Mouse (Mus musculus): Measurements from ENCODE around the gene Cyb561. TPM values are rescaled to one million over a fixed set of nuclear protein-coding genes. Genes with fewer than 3 reads are reported as not detected.

Cyb561 gene
- total RNA-seq, 4 experiments from 2014 or later, result 86.6 to 90.7 (median 89.1) TPM

DNA sequence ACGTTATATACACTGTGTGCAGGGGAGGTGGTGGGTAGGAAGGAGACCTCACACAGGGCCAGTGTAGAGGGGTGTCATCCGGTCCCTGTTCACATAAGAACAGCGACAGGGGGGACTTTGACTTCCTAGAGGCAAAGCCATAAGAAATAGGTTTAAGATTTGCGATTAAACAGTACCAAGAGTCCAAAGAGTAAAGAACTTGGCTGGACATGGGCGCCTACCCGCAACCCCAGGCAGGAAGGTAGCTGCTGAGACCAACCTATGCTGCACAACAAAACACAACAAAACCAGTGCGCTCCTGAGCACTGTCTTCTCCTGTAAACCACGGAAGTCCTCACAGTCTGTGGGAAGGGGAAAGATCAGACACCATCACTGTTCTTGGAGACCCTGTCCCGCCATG lies 1.0 kb downstream of the Cyb561 start:
- DNase-seq (ENCODE audit: low spot score in 2 of 2), result no peak

DNA sequence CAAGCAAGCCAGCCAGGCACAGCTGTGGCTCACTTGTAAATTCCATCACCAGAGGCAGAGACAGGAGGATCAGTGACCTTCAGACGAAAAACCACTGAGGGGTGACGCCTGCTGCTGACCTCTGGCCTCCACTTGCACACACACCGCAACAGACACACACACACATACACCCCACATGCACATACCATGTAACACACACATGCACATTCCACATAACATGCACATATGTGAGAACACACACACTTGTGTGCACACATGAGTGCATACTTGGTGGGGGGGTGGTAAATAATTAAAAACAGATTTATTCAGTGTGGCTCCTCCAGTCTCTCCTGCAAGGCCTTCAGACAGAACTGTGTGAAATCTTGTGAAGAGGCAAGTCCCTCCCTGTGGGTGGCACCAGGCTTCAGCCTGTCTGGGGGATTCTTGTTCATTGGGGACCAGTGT lies 1.5 kb downstream of the Cyb561 start:
- no peak for DNase-seq (ENCODE audit: low spot score in 2 of 2)

DNA sequence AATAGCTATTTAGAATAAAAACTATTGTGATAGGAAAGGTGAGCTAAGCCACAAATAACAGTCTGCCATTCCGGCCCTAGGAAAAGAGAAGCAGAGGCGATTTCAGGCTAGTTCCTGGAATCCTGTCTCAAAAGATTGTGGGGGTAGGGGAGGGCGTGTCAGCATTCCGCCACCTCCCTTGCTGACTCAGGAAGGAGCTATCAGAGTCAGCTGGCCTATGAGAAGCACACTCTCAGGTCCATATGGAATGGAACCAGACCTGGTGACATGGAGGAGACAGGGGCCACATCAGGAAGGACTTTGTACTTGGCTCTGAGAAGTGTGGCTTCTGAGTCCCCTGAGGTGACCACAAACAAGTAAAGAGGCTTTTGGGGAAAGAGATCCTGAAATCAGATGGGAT lies 2.6 kb downstream of the Cyb561 start:
- no peak for DNase-seq (ENCODE audit: low spot score in 2 of 2)

DNA sequence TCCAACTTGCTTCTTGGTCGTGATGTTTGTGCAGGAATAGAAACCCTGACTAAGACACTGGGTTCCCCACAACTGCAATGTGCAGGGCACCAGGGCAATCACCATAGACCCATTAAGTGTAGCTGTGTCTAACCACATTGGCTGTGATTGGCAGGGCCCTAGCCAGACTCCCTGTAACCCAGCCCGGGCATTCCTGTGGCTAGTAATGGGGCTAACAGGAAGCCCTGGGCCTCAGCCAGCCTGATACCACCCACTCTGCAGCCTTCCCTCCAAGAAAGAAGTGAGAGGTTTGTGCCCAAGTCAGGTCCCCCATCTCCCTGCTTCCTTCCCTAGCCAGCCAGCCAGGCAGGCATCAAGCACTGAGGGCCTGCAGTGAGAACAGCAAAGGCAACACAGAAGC lies 4.9 kb downstream of the Cyb561 start:
- DNase-seq (ENCODE audit: low spot score in 2 of 2), result no peak

DNA sequence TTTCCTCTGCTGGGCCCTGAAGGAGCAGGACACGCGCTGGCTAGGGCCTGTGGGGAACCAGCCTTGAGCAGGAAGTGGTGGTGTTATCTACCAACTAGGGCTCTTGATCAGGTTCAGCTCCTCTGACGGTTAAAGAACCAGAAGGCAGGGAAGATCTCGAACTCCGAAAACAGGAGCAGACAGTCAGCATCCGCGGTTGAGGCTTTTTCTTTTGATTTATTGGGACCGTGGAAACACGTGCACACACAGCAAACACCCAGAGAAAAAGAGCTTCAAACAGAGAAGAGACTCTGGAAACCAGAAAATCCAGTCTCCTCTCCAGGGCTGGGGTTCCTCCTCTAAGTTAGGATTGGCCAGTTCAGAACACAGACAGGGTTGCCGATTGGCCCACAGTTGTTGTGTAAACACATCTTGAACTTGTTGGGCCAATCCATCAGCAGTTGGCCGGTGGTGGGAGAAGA lies 6.4 kb downstream of the Cyb561 start:
- DNase-seq (ENCODE audit: low spot score in 2 of 2), result no peak

DNA sequence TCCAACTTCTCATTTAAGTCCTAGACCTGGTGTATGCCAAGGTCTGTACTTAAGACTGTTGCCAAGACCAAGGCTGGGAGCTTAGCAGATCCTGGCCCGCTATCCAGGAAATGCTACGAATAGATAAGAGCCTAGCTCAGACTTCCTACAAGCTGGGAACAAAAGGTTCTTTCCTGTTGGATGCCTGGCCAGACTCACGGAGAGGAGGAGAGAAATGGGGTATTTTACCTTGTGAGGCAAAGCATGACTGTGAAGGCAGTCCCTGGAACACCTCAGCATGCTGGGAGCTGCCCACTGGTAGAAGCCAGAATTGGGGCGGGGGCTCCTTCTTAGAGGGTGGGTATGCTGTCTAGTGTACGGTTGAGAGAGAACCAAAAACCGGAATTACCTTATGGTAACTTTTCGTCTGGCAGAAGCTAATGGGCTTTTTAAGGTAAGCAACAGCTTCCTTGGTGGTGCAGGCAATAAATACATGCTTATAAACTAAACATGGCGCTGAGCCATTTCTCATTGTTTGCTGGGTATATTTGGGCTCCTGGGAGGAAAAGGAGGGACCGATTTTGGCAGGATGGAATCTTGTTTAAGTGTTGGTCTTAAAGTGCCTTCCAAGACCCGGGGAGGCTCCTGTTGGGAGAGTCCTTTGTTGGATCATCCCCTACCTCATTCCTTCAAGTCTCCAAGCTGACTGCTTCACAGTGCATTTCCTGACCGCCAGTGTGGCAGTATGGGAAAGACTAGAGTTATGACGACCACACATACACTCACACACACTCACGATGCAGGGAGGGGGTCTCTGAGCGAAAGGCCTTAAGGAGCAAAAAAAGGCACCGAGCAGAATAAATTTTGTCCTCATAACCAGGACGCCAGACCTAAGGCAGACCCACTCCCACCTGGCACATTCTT lies 8.1 kb downstream of the Cyb561 start:
- no peak for DNase-seq (ENCODE audit: low spot score in 2 of 2)

DNA sequence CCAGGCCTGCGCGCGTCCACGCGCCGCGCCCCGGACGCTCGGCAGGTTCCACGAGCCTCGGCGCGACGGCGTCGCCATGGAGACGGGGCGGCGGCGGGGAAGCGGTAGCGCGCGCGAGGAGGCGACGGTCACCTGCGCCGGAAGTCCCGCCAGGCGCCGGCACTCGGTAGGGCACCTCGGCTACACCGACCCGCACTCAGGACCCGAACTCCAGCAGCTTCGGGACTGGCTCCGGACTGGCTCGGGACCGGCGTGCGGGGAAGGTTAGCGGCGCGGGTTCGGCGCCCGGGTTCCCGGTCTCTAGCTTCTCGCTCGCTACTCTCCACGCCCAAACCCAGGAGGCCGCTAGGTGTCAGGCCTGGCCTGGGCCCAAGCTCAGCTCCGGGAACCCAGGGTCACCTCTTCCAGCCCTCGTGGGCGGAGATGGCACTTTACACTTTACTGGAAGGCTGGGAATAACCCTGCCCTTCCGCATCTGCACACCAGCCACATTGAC lies 9.0 kb downstream of the Cyb561 start:
- peak; percentile 53 to 60 for DNase-seq (ENCODE audit: low spot score in 2 of 2)

DNA sequence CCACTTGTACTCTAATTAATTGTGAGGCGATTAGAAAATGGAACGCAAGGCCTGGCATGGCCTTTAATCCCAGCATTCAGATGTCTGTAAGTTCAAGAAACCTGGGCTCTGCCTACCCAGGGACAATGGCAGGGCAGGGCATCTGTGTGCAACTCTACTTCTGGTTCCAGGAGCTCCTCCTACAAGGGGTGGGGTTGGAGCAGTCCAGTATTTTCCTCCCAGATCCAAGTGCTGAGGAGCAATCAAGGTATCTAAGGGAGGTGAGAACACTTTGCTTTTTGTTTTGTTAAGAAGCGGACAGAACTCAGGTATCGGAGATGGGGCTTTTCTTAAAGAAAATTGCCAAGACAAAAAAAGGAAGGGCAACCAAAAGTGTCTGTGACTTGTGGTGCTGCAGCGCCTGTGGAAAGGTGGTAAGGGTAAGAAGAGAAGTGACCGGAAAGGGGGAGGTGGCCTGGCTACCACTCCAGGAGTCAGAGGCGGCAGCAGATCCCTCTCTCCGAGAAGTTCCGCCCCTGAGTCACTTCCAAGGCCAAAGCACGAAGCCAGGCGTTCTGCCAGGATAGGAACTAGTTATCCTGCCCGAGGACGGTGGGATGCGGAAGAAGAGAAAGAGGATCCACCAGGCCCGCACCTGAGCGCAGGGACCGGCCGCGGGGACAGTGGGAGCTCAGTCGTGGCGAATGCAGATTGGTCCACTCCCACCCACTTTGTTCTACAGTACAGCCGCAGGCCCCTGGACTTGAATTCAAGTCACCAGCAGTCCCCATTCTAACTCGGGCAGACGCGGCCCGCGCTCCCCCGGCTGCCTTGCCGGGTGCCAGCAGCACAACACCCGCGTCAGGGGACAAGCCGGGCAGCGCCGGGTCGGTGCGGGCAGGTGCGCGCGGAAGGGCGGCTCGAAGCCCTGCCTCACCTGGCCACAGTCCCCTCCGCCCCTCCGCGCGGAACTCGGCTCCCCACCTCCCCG lies 9.7 kb downstream of the Cyb561 start:
- no peak for DNase-seq (ENCODE audit: low spot score in 2 of 2)

DNA sequence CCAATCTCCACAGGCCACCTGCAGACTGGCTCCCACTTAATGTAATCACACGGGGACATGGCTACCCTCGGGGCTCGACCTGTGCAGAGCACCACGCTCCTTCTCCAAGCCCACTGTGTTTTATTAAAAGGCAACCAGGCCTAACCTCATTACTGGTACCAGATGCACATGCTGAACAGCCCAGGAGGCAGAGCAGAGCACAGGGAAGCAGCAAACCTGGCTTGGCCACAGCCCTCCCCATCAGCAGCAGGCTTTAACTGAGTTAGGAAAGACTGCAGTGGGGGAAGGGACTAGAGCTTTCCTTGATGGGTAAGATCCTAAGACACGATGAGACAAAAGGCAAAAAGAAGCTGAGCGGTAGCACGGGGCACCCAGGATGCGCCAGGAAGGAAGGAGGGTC lies 11.2 kb downstream of the Cyb561 start:
- DNase-seq (ENCODE audit: low spot score in 2 of 2), result no peak

DNA sequence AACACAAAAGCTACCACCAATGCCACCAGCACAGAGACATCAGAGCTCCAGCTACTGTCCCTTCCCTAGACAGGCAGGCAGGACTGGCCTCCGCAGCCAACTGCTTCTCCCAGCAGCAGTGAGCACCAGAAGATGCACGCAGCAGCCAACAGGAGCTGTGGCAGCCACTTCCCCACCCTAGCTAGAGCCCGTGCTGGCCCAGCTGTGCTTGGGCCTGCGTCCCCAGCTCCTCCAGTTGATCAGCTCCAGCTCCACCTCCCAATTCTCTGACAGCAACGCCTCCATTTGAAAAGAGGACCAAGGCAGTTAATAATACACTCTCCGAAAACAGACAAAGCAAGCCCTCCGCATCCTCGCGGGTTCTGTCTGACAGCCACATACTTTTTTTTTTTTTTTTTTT lies 14.4 kb downstream of the Cyb561 start:
- no peak for DNase-seq (ENCODE audit: low spot score in 2 of 2)

DNA sequence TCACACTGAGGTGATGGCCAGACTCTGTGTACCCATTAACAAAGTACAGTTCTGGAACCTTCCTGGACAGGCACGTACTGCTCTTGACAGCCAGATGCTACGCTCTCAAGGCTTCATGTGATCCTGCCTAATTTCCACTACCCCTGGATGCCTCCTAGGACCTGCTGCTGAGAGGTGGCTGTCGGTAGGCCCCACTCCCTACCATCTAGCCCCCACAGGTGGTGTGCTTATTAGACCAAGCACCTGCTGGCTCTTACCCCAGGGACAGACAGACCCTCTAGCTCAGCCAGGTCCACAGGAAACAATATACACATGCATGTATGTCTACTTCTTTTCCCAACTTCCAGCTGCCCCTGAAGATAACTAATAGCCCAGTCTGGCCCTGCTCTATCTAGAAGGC lies 16.2 kb downstream of the Cyb561 start:
- DNase-seq (ENCODE audit: low spot score in 2 of 2), result no peak

DNA sequence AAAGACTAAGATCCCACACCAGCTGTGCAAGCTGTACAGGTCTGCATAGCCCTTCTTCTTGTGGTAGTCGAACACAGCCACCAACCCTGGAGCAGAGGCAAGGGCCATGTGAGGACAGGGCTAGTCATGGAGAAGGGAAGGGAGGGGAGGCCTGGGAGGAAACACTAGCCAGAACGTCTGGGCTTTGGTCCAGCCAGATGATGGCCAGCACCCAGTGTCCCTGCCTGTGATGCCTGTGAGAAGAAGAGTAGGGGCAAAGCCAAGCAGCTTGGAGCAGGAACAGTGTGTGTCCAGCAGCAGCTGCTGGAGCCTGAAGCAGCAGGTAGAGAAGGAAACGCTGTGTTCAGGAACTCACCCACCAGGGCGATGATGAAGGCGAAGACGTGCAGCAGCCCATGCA lies 16.9 kb downstream of the Cyb561 start:
- DNase-seq (ENCODE audit: low spot score in 2 of 2), result no peak

DNA sequence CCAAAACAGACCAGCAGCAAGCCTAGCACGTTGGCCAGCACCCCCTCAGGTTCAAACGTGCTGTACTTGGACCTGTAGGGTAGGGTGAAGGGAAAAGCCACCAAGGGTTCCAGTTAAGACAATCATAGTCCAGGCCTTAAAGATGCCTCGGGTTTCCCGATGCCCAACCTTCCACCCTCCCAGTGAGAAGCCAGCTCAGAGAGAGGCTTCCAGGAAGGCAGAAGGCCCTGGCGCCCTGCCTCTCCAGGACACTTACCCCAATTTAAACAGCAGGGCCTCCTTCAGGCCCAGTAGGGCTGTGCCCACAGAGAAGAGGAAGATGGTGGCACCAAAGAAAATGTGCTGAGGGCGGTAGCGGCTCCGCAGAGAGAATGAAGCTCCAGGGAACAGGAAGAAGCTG lies 17.6 kb downstream of the Cyb561 start:
- no peak for DNase-seq (ENCODE audit: low spot score in 2 of 2)

DNA sequence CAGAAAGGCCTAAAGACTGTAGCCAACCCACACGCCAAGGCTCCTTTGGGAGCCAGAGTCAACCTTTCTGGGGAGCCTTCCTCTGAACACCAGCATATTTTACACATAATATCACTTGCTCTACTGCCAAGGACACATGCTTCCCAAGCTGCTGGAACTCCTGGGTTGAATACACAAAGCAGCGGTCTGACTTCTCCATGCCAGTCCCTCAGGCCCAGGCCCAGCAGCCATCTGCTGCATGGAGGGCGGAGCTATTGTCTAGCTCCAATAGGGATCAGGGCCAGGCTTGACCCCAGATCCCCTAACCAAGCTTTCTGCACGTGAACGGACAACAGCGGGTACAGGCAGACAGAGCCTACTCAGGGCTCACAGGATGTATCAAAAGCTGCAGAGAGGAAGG lies 18.3 kb downstream of the Cyb561 start:
- no peak for DNase-seq (ENCODE audit: low spot score in 2 of 2)

DNA sequence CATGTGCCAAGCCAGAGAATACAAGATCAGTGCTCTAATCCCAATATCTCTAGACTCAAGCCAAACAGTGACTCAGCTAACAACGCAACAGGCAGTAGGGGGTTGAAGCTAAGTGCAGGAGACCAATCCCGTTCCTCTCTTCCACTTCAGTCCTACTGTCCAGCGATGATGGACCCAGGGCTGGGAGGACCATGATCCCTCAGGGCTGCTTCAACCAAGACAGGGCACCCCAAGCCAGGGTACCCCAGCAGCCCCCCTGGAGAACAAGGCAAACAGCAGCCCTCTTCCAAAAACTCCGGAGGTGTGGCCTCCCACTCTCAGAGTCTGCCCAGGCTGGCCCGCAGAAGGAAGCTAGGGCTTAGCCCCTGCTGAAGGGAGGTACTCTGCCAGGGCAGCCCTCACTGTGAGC lies 18.8 kb downstream of the Cyb561 start:
- no peak for DNase-seq (ENCODE audit: low spot score in 2 of 2)

DNA sequence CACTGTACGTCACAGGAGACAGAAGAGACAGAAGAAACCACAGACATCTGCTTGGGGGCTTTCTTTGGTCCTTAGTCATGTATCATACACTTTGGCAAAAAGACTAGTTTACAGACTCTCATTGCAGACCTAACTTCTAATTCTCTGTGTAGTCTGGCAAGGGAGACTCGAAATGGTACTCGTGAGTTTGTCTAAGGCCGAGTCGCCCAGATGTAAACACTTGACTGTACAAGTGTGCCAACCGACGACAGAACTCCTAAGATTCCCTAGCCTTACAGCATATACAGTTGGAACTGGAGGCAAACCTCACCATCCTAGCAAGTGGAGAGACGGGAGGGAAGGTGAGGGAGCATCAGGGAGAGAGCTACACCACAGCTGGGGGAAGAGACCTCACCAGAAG lies 19.4 kb downstream of the Cyb561 start:
- no peak for DNase-seq (ENCODE audit: low spot score in 2 of 2)

DNA sequence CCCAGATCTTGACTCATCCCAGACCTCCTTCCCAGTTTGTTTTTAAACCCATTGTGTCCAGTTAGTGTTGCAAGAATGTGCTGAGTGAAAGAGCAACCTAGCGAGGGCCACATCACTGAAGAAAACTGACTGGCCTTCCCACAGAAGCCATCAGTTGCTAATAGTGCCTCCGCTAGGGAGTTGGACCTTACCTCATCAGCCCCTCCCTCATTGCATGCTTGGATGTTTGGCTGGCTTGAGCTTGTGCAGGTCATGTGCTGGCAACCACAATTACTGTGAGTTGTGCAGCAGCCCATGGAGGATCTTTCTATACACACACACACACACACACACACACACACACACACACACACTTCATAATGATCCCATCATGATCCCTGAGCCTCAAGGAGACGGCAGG lies 21.8 kb downstream of the Cyb561 start:
- DNase-seq (ENCODE audit: low spot score in 2 of 2), result no peak

DNA sequence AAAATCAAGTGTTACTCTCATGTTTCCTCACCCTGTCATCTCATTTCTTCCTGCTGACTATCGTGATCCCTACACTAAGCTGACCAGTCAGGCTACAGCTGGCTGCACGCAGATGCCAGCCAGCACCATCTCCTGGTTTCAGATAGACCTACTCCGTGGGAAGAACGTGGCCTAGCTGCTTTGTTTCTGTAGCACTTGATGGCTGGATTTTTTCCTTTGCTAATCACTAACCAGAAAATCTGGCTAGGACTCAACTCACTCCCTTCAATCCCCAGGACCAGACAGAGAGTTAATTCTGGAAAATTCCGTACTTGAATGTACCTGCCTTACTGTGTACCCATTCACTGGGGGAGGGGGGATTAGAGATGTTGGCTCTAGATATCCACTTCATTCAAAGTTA lies 25.0 kb downstream of the Cyb561 start:
- no peak for DNase-seq (ENCODE audit: low spot score in 2 of 2)

DNA sequence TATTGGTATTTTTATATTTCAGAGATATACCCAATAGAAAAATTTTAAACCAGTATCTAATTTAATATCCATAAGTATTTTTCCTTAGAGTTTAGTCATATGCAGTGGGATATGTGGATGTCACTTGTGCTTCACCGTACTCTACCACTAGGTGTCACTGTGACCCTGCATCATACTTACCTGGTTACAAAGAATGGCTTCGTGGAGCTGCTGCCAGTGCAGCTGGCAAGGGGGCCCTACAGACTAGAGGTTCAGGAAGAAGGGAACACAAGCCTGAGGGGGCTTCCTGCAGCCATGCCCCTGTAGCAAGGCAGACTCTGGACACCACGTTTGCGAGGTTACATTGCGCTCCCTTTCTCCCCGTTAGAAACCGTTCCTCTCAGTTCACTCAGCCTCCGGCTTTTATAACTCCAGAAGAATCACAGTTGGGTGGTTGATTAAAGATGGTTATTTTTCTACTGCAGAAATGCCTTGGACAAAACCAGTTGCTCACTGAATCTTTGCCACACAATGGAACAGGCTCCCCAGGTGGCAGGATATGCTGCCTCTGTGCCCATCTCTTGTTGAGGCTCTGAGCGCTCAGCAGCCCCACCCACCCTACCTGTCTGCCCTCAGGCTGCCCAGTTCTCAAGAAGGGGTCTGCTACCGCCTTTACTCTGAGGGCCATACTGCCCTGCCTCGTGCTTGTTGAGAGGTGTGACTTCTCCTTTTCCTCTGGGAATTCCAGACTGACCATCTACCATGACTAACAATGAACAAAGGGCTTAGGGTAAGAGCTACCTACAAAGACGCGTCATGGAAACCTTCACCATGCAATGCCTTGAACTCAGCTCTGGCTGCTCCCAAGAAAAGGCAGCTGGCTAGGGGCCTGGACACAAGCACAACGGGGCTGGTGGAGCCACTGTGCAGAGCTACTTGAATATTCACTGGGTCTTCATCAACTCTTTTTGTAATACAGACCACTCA lies 25.8 kb downstream of the Cyb561 start:
- DNase-seq (ENCODE audit: low spot score in 2 of 2), result no peak

DNA sequence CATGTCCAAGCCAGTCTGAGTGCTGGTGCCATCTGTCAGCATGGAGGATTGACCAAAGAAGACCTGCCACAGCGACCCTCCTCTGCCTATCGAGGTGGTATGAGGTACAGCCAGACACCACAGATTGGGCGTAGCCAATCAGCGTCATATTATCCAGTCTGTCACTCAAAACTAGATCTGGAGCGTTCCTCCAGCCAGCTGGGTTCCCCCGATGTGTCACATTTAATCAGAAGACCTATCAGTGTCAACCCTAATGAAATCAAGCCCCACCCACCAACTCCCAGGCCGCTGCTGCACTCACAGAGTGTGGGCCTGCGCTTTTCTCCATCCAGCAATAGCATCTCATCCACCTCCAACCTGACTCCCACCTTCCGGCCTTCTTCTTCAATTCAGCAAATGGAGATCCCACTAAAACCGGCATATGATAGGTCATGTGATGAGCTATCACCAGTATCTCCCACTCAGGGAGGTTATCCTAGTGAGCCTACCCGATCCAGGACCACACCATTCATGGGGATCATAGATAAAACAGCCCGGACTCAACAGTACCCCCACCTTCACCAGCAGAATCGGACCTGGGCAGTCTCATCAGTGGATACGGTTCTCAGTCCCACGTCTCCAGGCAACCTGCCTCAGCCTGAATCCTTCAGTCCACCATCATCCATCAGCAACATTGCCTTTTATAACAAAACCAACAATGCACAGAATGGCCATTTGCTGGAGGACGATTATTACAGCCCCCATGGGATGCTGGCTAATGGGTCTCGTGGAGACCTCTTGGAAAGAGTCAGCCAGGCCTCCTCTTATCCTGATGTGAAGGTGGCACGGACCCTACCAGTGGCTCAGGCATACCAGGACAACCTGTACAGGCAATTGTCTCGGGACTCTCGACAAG lies 30.1 kb downstream of the Cyb561 start:
- peak in 1 of 2 experiments; percentile 48 for DNase-seq (ENCODE audit: low spot score in 2 of 2)
